32 mouse cellular contexts compared by ENCODE assay signal in the genomic region with DNA sequence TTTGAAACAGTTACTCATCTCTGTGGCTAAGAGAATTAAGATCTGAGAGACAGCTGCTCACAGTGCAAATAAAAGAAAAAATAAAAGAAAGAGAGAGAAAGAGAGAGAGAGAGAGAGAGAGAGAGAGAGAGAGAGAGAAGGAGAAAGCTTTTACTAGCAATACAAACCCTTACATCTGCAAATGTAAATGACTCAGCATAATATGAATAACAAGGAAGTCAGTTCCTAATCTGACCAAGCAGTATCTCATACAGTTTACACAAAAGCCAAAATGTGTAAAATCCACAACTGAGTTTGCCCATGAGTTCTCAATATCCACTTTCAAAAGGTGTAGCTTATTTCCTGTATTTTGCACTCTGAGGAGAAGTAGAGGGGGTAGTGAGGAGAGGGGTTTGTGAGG.
"Had no signal": no experiment of that assay in that cellular context is flagged by ENCODE, and none has a peak within 500 bp of the region (broad histone marks: within the 10 kb centered on the region; RNA-seq: fewer than 3 reads in every experiment).

No protein-coding gene starts in this region.

- H3K4me2 ChIP-seq: limb, embryonic 12.5 days; limb, embryonic 13.5 days; limb, embryonic 15.5 days; liver, embryonic 11.5 days; liver, embryonic 12.5 days; liver, embryonic 13.5 days; liver, embryonic 15.5 days; lung, embryonic 14.5 days; lung, embryonic 15.5 days; midbrain, embryonic 11.5 days; midbrain, embryonic 12.5 days; midbrain, embryonic 13.5 days; midbrain, embryonic 15.5 days; neural tube, embryonic 12.5 days had no signal

- DNase-seq: left cerebral cortex, postnatal 4 days; liver; liver, embryonic 13.5 days; liver, postnatal 0 days; lung, adult 18-20 months; lung, adult 2 months; lung, embryonic 14.5 days; lung, postnatal 10 days; lung, postnatal 14 days; lung, postnatal 36 days; lung, postnatal 4 days; midbrain, embryonic 14.5 days had no signal

- H3K27ac ChIP-seq: limb, embryonic 10.5 days; limb, embryonic 12.5 days; limb, embryonic 13.5 days; limb, embryonic 15.5 days; liver, embryonic 12.5 days; liver, embryonic 13.5 days; liver, embryonic 14.5 days; liver, embryonic 15.5 days; lung, embryonic 15.5 days; macrophage; midbrain, embryonic 10.5 days; midbrain, embryonic 12.5 days; midbrain, embryonic 13.5 days; midbrain, embryonic 15.5 days; neural tube, embryonic 12.5 days had no signal

- ATAC-seq: liver, embryonic 12.5 days; liver, postnatal 0 days; lung, postnatal 0 days; midbrain, embryonic 13.5 days; midbrain, embryonic 15.5 days; midbrain, embryonic 16.5 days had no signal

- H3K4me1 ChIP-seq: limb, embryonic 10.5 days; limb, embryonic 12.5 days; limb, embryonic 13.5 days; limb, embryonic 15.5 days; liver, embryonic 12.5 days; liver, embryonic 13.5 days; liver, embryonic 15.5 days; lung, embryonic 15.5 days; megakaryocyte, embryonic 14.5 days; midbrain, embryonic 10.5 days; midbrain, embryonic 12.5 days; midbrain, embryonic 13.5 days; midbrain, embryonic 15.5 days; neural tube, embryonic 12.5 days had no signal

- H3K9ac ChIP-seq: limb, embryonic 12.5 days; limb, embryonic 13.5 days; limb, embryonic 15.5 days; liver, embryonic 12.5 days; liver, embryonic 13.5 days; liver, embryonic 14.5 days; liver, embryonic 15.5 days; liver, postnatal 0 days; lung, embryonic 14.5 days; lung, embryonic 15.5 days; midbrain, embryonic 12.5 days; midbrain, embryonic 13.5 days; midbrain, embryonic 15.5 days; neural tube, embryonic 12.5 days had no signal

- H3K4me3 ChIP-seq: limb, embryonic 10.5 days; limb, embryonic 12.5 days; limb, embryonic 13.5 days; limb, embryonic 15.5 days; liver, embryonic 12.5 days; liver, embryonic 13.5 days; liver, embryonic 15.5 days; lung, embryonic 15.5 days; megakaryocyte, embryonic 14.5 days; midbrain, embryonic 10.5 days; midbrain, embryonic 12.5 days; midbrain, embryonic 13.5 days; midbrain, embryonic 15.5 days; myocyte; neural tube, embryonic 12.5 days had no signal

- H3K9me3 ChIP-seq: limb, embryonic 10.5 days; limb, embryonic 12.5 days; limb, embryonic 13.5 days; limb, embryonic 15.5 days; liver, embryonic 12.5 days; liver, embryonic 13.5 days; liver, embryonic 15.5 days; lung, embryonic 15.5 days; megakaryocyte, embryonic 14.5 days; midbrain, embryonic 10.5 days; midbrain, embryonic 12.5 days; midbrain, embryonic 13.5 days; midbrain, embryonic 15.5 days; neural tube, embryonic 12.5 days had no signal

- H3K36me3 ChIP-seq: limb, embryonic 10.5 days; limb, embryonic 12.5 days; limb, embryonic 13.5 days; limb, embryonic 15.5 days; liver, embryonic 12.5 days; liver, embryonic 13.5 days; liver, embryonic 15.5 days; lung, embryonic 15.5 days; midbrain, embryonic 10.5 days; midbrain, embryonic 12.5 days; midbrain, embryonic 13.5 days; midbrain, embryonic 15.5 days; neural tube, embryonic 12.5 days had no signal

- H3K27me3 ChIP-seq: limb, embryonic 12.5 days; limb, embryonic 13.5 days; limb, embryonic 15.5 days; liver, embryonic 12.5 days; liver, embryonic 13.5 days; liver, embryonic 15.5 days; lung, embryonic 15.5 days; megakaryocyte, embryonic 14.5 days; midbrain, embryonic 12.5 days; midbrain, embryonic 13.5 days; midbrain, embryonic 15.5 days; neural tube, embryonic 12.5 days had no signal
